Mouse (Mus musculus) urinary bladder, postnatal 25 days (tissue): ENCODE measurements around the gene Gm21860.
A peak's percentile ranks its signal among the peaks of the same experiment; 100 is the strongest.
"Not testable (repeated sequence)": the region's sequence is repeated elsewhere in the genome, so short reads cannot be mapped to it uniquely, and the experiment has no call there.

Source experiments
- DNase-seq: peaks from one replicate; pipeline ENCODE4 v3.0.0; 2022; ENCODE audit warnings: low spot score

The Gm21860 gene

DNA sequence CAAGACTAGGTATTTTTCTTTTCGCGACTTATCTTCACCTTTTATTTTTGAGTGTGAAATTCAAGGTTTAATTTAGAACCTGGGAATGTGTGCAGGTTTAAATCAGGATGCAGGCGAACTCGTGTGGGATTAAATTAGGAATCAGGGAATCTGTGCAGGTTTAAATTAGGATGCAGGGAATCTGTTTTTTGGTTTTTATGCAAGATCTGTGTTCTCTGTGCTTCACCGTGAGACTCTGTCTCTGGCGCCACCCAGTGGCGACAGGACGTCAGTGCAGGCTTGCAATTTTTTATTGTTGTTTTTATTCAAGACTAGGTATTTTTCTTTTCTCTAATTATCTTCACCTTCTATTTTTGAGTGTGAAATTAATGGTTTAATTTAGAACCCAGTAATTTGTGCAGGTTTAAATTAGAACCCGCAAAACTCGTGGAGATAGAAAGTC, 22.5 kb downstream of the Gm21860 start:
- peak; percentile 7 for DNase-seq

DNA sequence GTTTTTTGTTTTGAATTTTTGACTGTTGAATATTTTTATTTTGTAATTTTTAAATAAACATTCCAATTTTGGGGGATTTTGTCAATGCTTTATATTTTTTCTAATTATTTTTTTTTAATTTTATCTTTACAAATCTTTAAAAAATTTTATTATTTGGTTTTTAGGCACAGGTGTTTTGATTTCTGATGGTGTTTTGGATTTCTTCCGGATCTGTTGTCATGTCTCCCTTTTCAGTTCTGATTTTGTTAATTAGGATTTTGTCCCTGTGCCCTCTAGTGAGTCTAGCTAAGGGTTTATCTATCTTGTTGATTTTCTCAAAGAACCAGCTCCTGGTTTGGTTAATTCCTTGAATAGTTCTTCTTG, 23.0 kb downstream of the Gm21860 start:
- DNase-seq: not testable (repeated sequence)

DNA sequence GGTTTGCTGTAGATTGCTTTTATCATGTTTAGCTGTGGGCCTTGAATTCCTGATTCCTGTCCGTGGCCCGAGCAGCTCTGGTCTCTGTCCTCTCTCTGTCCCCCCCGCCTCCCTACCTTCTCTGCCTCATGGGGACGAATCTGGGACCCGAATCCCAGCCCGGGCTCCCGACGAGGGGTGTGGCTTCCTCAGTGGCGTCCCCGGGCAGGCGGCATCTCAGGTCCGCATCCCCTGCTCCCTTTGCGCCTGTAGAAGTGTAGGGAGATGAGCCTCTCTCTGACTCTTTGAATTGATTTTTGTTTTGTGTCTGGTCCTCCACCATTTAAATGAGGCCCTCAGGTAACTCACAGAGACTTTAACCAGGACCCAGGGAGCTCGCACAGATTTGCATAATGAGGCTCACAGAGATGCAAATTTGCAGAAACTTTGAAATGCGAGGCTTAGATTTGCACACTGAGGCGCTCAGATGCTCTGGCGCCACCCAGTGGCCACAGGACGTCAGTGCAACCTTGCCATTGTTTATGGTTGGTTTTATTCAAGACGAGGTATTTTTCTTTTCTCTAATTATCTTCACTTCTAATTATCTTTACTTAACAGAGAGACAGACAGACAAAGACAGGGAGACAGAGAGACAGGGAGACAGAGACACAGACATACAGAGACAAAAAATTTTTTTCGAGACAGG, 23.6 kb downstream of the Gm21860 start:
- peak; percentile 48 for DNase-seq

DNA sequence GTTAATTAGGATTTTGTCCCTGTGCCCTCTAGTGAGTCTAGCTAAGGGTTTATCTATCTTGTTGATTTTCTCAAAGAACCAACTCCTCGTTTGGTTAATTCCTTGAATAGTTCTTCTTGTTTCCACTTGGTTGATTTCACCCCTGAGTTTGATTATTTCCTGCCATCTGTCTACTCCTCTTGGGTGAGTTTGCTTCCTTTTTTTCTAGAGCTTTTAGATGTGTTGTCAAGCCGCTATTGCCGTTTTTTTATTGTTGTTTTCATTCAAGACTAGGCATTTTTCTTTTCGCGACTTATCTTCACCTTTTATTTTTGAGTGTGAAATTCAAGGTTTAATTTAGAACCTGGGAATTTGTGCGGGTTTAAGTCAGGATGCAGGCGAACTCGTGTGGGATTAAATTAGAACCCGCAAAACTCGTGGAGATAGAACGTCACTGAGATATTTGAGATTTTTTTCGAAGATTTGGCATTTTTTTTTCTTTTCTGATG, 24.8 kb downstream of the Gm21860 start:
- DNase-seq: not testable (repeated sequence)

DNA sequence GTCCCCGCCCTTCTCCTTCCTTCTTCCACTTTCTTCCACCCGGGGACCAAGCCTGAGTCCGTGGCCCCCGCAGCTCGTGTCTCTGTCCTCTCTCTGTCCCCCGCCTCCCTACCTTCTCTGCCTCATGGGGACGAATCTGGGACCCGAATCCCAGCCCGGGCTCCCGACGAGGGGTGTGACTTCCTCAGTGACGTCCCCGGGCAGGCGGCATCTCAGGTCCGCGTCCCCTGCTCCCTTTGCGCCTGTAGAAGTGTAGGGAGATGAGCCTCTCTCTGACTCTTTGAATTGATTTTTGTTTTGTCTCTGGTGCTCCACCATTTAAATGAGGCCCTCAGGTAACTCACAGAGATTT, 25.7 kb downstream of the Gm21860 start:
- peak; percentile 18 for DNase-seq

DNA sequence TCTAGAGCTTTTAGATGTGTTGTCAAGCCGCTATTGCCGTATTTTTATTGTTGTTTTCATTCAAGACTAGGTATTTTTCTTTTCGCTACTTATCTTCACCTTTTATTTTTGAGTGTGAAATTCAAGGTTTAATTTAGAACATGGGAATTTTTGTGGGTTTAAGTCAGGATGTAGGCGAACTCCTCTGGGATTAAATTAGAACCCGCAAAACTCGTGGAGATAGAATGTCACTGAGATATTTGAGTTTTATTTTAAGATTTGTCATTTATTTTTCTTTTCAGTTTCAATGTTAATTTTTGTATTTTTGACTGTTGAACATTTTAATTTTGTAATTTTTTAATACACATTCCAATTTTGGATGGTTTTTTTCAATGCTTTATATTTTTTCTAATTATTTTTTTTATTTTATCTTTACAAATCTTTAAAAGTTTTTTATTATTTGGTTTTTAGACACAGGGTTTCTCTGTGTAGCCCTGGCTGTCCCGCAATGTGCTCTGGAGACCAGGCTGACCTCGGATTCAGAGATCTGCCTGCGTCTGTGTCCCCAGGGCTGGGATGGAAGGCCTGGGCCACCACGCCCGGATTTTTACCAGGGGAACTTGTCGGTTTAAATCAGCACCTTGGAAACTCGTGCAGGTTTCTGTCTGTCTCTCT, 26.2 kb downstream of the Gm21860 start:
- peak; percentile 15 for DNase-seq

DNA sequence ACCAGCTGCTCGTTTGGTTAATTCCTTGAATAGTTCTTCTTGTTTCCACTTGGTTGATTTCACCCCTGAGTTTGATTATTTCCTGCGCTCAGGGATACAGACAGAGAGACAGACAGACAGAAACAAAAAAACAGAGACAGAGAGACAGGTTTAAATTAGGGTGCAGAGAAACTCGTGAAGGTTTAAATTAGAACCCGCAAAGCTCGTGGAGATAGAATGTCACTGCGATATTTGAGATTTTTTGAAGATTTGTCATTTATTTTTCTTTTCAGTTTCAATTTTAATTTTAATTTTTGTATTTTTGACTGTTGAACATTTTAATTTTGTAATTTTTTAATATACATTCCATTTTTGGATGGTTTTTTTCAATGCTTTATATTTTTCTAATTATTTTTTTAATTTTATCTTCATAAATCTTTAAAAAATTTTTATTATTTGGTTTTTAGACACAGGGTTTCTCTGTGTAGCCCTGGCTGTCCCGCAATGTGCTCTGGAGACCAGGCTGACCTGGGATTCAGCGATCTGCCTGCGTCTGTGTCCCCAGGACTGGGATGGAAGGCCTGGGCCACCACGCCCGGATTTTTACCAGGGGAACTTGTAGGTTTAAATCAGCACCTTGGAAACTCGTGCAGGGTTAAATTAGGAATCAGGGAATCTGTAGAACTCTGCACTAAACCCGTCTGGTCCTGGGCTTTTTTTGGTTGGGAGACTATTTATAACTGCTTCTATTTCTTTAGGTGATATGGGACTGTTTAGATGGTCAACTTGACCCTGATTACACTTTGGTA, 27.3 kb downstream of the Gm21860 start:
- DNase-seq: not testable (repeated sequence)

DNA sequence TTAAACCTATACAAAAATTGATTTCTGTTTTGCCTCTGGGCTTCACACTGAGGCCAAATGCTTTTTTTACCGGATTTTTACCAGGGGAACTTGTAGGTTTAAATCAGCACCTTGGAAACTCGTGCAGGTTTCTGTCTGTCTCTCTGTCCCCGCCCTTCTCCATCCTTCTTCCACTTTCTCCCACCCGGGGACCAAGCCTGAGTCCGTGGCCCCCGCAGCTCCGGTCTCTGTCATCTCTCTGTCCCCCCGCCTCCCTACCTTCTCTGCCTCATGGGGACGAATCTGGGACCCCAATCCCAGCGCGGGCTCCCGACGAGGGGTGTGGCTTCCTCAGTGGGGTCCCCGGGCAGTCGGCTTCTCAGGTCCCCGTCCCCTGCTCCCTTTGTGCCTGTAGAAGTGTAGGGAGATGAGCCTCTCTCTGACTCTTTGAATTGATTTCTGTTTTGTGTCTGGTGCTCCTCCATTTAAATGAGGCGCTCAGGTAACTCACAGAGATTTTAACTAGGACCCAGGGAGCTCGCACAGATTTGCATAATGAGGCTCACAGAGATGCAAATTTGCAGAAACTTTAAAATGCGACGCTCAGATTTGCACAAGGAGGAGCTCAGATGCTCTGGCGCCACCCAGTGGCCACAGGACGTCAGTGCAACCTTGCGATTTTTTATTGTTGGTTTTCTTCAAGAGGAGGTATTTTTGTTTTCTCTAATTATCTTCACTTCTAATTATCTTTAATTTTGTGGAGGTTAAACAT, 28.7 kb downstream of the Gm21860 start:
- DNase-seq: not testable (repeated sequence)

DNA sequence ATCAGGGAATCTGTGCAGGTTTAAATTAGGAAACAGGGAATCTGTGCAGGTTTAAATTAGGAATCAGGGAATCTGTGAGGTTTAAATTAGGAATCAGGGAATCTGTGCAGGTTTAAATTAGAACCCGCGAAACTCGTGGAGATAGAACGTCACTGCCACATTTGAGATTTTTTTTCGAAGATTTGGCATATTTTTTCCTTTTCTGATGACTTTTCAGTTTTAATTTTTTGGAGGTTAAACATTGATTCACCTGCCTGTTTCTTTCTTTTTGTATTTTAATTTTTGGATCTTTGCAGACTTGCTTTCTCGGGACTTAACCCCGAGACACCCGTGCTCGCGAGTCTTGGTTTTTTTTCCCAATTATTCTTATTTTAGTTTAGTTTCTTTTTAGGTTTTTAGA, 29.5 kb downstream of the Gm21860 start:
- DNase-seq: not testable (repeated sequence)

DNA sequence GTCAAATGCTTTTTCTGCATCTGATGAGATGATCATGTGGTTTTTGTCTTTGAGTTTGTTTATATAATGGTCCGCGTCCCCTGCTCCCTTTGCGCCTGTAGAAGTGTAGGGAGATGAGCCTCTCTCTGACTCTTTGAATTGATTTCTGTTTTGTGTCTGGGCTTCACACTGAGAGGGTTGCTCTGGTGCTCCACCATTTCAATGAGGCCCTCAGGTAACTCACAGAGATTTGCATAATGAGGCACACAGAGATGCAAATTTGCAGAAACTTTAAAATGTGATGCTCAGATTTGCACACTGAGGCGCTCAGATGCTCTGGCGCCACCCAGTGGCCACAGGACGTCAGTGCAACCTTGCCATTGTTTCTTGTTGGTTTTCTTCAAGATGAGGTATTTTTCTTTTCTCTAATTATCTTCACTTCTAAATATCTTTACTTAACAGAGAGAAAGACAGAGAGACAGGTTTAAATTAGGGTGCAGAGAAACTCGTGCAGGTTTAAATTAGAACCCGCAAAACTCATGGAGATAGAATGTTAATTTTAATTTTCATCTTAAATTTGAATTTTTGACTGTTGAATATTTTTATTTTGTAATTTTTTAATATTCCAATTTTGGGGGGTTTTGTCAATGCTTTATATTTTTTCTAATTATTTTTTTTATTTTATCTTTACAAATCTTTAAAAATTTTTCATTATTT, 30.5 kb downstream of the Gm21860 start:
- not testable (repeated sequence) for DNase-seq

DNA sequence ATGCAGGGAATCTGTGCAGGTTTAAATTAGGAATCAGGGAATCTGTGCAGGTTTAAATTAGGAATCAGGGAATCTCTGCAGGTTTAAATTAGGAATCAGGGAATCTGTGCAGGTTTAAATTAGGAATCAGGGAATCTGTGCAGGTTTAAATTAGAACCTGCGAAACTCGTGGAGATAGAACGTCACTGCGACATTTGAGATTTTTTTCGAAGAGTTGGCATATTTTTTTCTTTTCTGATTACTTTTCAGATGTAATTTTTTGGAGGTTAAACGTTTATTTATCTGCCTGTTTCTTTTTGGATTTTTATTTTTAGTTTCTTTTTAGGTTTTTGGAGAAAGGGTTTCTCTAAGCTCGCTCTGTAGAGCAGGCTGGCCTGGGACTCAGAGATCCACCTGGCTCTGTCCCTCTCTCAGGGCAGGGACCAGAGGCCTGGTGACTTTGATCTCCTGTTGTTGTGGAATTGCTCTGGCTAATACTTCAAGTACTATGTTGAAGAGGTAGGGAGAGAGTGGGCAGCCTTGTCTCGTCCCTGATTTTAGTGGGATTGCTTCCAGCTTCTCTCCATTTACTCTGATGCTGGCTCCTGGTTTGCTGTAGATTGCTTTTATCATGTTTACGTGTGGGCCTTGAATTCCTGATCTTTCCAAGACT, 31.2 kb downstream of the Gm21860 start:
- DNase-seq: peak; percentile 47

DNA sequence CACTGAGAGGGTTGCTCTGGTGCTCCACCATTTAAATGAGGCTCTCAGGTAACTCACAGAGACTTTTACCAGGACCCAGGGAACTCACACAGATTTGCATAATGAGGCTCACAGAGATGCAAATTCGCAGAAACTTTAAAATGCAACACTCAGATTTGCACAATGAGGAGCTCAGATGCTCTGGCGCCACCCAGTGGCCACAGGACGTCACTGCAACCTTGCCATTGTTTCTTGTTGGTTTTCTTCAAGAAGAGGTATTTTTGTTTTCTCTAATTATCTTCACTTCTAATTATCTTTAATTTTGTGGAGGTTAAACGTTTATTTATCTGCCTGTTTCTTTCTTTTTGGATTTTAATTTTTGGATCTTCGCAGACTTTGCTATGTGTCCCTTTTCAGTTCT, 34.1 kb downstream of the Gm21860 start:
- DNase-seq: not testable (repeated sequence)

DNA sequence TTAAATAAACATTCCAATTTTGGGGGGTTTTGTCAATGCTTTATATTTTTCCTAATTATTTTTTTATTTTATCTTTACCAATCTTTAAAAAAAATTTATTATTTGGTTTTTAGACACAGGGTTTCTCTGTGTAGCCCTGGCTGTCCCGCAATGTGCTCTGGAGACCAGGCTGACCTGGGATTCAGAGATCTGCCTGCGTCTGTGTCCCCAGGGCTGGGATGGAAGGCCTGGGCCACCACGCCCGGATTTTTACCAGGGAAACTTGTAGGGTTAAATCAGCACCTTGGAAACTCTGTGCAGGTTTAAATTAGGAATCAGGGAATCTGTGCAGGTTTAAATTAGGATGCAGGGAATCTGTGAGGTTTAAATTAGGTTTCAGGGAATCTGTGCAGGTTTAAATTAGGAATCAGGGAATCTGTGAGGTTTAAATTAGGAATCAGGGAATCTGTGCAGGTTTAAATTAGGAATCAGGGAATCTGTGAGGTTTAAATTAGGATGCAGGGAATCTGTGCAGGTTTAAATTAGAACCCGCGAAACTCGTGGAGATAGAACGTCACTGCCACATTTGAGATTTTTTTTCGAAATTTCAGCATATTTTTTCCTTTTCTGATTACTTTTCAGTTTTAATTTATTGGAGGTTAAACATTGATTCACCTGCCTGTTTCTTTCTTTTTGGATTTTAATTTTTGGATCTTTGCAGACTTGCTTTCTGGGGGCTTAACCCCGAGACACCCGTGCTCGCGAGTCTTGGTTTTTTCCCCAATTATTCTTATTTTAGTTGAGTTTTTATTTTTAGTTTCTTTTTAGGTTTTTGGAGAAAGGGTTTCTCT, 35.0 kb downstream of the Gm21860 start:
- not testable (repeated sequence) for DNase-seq

DNA sequence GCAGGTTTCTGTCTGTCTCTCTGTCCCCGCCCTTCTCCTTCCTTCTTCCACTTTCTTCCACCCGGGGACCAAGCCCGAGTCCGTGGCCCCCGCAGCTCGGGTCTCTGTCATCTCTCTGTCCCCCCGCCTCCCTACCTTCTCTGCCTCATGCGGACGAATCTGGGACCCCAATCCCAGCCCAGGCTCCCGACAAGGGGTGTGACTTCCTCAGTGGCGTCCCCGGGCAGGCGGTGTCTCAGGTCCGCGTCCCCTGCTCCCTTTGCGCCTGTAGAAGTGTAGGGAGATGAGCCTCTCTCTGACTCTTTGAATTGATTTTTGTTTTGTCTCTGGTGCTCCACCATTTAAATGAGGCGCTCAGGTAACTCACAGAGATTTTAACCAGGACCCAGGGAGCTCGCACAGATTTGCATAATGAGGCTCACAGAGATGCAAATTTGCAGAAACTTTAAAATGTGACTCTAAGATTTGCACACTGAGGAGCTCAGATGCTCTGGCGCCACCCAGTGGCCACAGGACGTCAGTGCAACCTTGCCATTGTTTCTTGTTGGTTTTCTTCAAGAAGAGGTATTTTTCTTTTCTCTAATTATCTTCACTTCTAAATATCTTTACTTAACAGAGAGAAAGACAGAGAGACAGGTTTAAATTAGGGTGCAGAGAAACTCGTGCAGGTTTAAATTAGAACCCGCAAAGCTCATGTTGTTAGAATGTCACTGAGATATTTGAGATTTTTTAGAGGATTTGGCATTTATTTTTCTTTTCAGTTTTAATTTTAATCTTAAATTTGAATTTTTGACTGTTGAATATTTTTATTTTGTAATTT, 35.8 kb downstream of the Gm21860 start:
- peak; percentile 54 for DNase-seq

DNA sequence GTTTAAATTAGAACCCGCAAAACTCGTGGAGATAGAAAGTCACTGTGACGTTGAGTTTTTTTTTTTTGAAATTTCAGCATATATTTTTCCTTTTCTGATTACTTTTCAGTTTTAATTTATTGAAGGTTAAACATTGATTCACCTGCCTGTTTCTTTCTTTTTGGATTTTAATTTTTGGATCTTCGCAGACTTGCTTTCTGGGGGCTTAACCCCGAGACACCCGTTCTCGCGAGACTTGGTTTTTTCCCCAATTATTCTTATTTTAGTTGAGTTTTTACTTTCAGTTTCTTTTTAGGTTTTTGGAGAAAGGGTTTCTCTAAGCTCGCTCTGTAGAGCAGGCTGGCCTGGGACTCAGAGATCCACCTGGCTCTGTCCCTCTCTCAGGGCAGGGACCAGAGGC, 36.6 kb downstream of the Gm21860 start:
- not testable (repeated sequence) for DNase-seq

DNA sequence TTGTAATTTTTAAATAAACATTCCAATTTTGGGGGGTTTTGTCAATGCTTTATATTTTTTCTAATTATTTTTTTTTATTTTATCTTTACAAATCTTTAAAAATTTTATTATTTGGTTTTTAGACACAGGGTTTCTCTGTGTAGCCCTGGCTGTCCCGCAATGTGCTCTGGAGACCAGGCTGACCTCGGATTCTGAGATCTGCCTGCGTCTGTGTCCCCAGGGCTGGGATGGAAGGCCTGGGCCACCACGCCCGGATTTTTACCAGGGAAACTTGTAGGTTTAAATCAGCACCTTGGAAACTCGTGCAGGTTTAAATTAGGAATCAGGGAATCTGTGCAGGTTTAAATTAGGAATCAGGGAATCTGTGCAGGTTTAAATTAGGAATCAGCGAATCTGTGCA, 37.1 kb downstream of the Gm21860 start:
- DNase-seq: peak; percentile 19
